Comparison of ENCODE assay signal across 8 mouse cellular contexts in genomic region chr5:122274785-122275184, GRCm38 (mm10). TPM values are rescaled to one million over a fixed set of nuclear protein-coding genes. Genes with fewer than 3 reads are reported as not detected.
A peak's percentile ranks its signal among the peaks of the same experiment; 100 is the strongest.
DNase-seq lines count a peak whose midpoint lies in the region; ATAC-seq and TF ChIP-seq lines count a peak whose summit lies in the region.

No protein-coding gene starts in this region.

- DNase-seq in lung, adult 18-20 months, result peak; percentile 88 to 90
- DNase-seq in lung, adult 2 months, result no peak
- peak; percentile 79 for DNase-seq in lung, postnatal 10 days
- DNase-seq in thymus, postnatal 10 days (ENCODE audit: low spot score in 2 of 2), result peak; percentile 83 to 91
- no peak for DNase-seq in hindbrain, postnatal 0 days (ENCODE audit: low spot score)
- no peak for DNase-seq in left cerebral cortex, adult 18-20 months (ENCODE audit: low spot score in 2 of 2)

- no peaks in the 10 kb centered on the region for H3K4me1 ChIP-seq in lung, adult 2 months (ENCODE audit: control insufficient read depth, insufficient read depth, low read length)
- H3K4me1 ChIP-seq in hindbrain, postnatal 0 days (ENCODE audit: insufficient read depth, low read length), result no peaks in the 10 kb centered on the region
- no peaks in the 10 kb centered on the region for H3K4me1 ChIP-seq in hindbrain, embryonic 16.5 days (ENCODE audit: control insufficient read depth, insufficient read depth, low read depth, low read length)

- no peaks in the 10 kb centered on the region for H3K9me3 ChIP-seq in hindbrain, postnatal 0 days (ENCODE audit: low read length)
- H3K9me3 ChIP-seq in hindbrain, embryonic 16.5 days (ENCODE audit: control insufficient read depth, low read length), result no peaks in the 10 kb centered on the region

- 29% methylated on average over 5 of the region's 5 CpGs for WGBS in lung, adult 2 months
- WGBS in hindbrain, postnatal 0 days, result 7% methylated on average over 5 of the region's 5 CpGs
- 26% methylated on average over 5 of the region's 5 CpGs for WGBS in hindbrain, embryonic 16.5 days

- no peak overlapping the region for H3K4me3 ChIP-seq in lung, adult 2 months (replicated peaks; ENCODE audit: extremely low read depth, low read depth, low read length)
- no peak overlapping the region for H3K4me3 ChIP-seq in hindbrain, postnatal 0 days (ENCODE audit: low read length)
- H3K4me3 ChIP-seq in hindbrain, embryonic 16.5 days (ENCODE audit: low read length), result no peak overlapping the region

- TF ChIP-seq CTCF in lung, adult 2 months (IDR thresholded peaks at IDR 0.05; ENCODE audit: insufficient read depth, low read length), result no peak
- TF ChIP-seq CTCF in hindbrain, postnatal 0 days (IDR thresholded peaks at IDR 0.05; ENCODE audit: low read depth), result no peak

- peak; percentile 99 for ATAC-seq in granulocyte monocyte progenitor cell, adult 5-6 weeks (replicated peaks; ENCODE audit: poor library complexity, severe bottlenecking)
- no peak for ATAC-seq in hindbrain, postnatal 0 days
- no peak for ATAC-seq in hindbrain, embryonic 16.5 days

- H3K27ac ChIP-seq in hindbrain, postnatal 0 days, result no peak overlapping the region
- H3K27ac ChIP-seq in hindbrain, embryonic 16.5 days (ENCODE audit: low read depth, low read length), result no peak overlapping the region

- no peaks in the 10 kb centered on the region for H3K36me3 ChIP-seq in hindbrain, postnatal 0 days (ENCODE audit: insufficient read depth, low read length)
- H3K36me3 ChIP-seq in hindbrain, embryonic 16.5 days (ENCODE audit: control insufficient read depth, insufficient read depth, low read length), result no peaks in the 10 kb centered on the region

- no peak overlapping the region for H3K9ac ChIP-seq in hindbrain, postnatal 0 days (replicated peaks; ENCODE audit: low read length)
- H3K9ac ChIP-seq in hindbrain, embryonic 16.5 days (ENCODE audit: low read depth, low read length), result no peak overlapping the region

- H3K4me2 ChIP-seq in hindbrain, postnatal 0 days (ENCODE audit: low read depth, low read length), result no peak overlapping the region
- no peak overlapping the region for H3K4me2 ChIP-seq in hindbrain, embryonic 16.5 days (ENCODE audit: low read length)

- no peak for TF ChIP-seq POLR2A in lung, adult 2 months (IDR thresholded peaks at IDR 0.05; ENCODE audit: borderline replicate concordance, extremely low read depth, low read depth, low read length)

- H3K27me3 ChIP-seq in hindbrain, postnatal 0 days (ENCODE audit: insufficient read depth, low read length), result no peaks in the 10 kb centered on the region
- no peaks in the 10 kb centered on the region for H3K27me3 ChIP-seq in hindbrain, embryonic 16.5 days (replicated peaks; ENCODE audit: control insufficient read depth, insufficient read depth, low read length)

RNA-seq across cellular contexts. Expression of gene Pptc7, which starts 9.4 kb away (rescaled TPM):
- 30.4 and 35.3 TPM in 2 replicates for polyA plus RNA-seq in lung, adult 2 months (2012; rRNA removed)
- total RNA-seq in granulocyte monocyte progenitor cell, adult 5-6 weeks (2014; fragmentation: Nextera tagmentation), result 12.0 and 14.8 TPM in 2 replicates
- 17.2 TPM in 2 replicates for total RNA-seq in granulocyte monocyte progenitor cell, adult 5-6 weeks (2017)
- 15.8 and 18.7 TPM in 2 replicates for total RNA-seq in hindbrain, postnatal 0 days (2014; rRNA removed)
- 6.9 and 7.2 TPM in 2 replicates for polyA plus RNA-seq in hindbrain, postnatal 0 days (2015; fragmentation: Nextera tagmentation; extraction: Ambion mirVana)
- total RNA-seq in left cerebral cortex, adult 18-20 months (2021), result 10 to 100 TPM; 42.0 to 50.5 TPM
- polyA plus RNA-seq in hindbrain, embryonic 16.5 days (2015; fragmentation: Nextera tagmentation; extraction: Ambion mirVana), result 6.5 and 8.1 TPM in 2 replicates

RNA-seq across cellular contexts. Expression of gene Tctn1, which starts 10.5 kb away (rescaled TPM):
- 29.8 and 33.2 TPM in 2 replicates for polyA plus RNA-seq in lung, adult 2 months (2012; rRNA removed)
- total RNA-seq in granulocyte monocyte progenitor cell, adult 5-6 weeks (2014; fragmentation: Nextera tagmentation), result 7.2 and 9.3 TPM in 2 replicates
- 1.8 and 4.3 TPM in 2 replicates for total RNA-seq in granulocyte monocyte progenitor cell, adult 5-6 weeks (2017)
- total RNA-seq in hindbrain, postnatal 0 days (2014; rRNA removed), result 30.3 and 30.6 TPM in 2 replicates
- 6.5 TPM in 2 replicates for polyA plus RNA-seq in hindbrain, postnatal 0 days (2015; fragmentation: Nextera tagmentation; extraction: Ambion mirVana)
- total RNA-seq in left cerebral cortex, adult 18-20 months (2021), result 10 to 100 TPM; 10.3 to 14.6 TPM
- polyA plus RNA-seq in hindbrain, embryonic 16.5 days (2015; fragmentation: Nextera tagmentation; extraction: Ambion mirVana), result 5.3 and 6.0 TPM in 2 replicates

Comparison
In these comparisons a context has a peak if more than half of its experiments do, and no peak if none do; other contexts are left out.
1. DNase-seq: peak in lung, adult 18-20 months (2 of 2), lung, postnatal 10 days (single experiment) and thymus, postnatal 10 days (2 of 2); none in lung, adult 2 months (single experiment), hindbrain, postnatal 0 days (single experiment) and left cerebral cortex, adult 18-20 months (0 of 2).